Mouse (Mus musculus): ENCODE data around the gene Sh3rf3. TPM values are rescaled to one million over a fixed set of nuclear protein-coding genes. Genes with fewer than 3 reads are reported as not detected.

The Sh3rf3 gene
- polyA plus RNA-seq, 1 experiment from 2014 or later = 1.9 TPM

DNA sequence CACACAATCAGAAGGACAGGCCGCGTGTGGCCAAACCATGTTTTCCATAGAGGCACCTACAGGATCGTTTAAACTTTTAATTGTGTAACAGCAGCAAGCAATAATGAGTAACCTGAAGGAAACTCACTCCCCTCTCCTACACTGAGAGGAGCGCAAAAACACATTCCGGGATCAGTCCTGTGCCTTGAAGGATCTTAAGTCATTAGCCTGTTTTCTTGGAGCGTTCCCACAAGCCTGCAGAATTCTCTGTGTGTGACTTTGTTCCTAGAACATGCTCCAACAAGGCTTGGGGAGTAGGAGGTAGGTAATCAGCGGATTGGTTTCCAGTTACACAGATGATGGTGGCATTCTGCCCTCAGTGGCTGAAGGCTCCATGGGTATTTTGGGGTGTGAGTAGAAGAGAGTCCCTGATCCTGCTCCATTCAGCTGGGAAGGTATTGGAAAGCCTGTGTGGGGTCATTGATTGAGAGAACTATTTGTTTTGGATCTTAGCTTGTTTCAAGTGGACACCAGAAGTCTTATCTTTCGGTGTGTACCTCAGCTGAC, 108.6 kb downstream of the Sh3rf3 start:
- H3K9ac ChIP-seq (ENCODE audit: low read depth, low read length) = no peak overlapping the region
- peaks cover 12% of the 10 kb centered on the region; the same call in 1 of the 2 replicates for H3K4me1 ChIP-seq (ENCODE audit: control insufficient read depth, insufficient read depth, low read length)
- no peaks in the 10 kb centered on the region for H3K9me3 ChIP-seq (ENCODE audit: control insufficient read depth, low read length)
- no peaks in the 10 kb centered on the region for H3K36me3 ChIP-seq (ENCODE audit: control insufficient read depth, insufficient read depth, low read length)
- ATAC-seq (ENCODE audit: low FRiP score, low TSS enrichment) = peak; percentile 53
- H3K4me2 ChIP-seq (replicated peaks; ENCODE audit: low read depth, low read length) = no peak overlapping the region; the same call in 1 of the 2 replicates
- H3K27ac ChIP-seq (ENCODE audit: low read depth, low read length) = peak overlapping the region; percentile 52; the same call in 1 of the 2 replicates
- WGBS = 50% methylated on average over 8 of the region's 8 CpGs
- no peaks in the 10 kb centered on the region for H3K27me3 ChIP-seq (ENCODE audit: control insufficient read depth, insufficient read depth, low read length)
- H3K4me3 ChIP-seq (ENCODE audit: low read length) = no peak overlapping the region

DNA sequence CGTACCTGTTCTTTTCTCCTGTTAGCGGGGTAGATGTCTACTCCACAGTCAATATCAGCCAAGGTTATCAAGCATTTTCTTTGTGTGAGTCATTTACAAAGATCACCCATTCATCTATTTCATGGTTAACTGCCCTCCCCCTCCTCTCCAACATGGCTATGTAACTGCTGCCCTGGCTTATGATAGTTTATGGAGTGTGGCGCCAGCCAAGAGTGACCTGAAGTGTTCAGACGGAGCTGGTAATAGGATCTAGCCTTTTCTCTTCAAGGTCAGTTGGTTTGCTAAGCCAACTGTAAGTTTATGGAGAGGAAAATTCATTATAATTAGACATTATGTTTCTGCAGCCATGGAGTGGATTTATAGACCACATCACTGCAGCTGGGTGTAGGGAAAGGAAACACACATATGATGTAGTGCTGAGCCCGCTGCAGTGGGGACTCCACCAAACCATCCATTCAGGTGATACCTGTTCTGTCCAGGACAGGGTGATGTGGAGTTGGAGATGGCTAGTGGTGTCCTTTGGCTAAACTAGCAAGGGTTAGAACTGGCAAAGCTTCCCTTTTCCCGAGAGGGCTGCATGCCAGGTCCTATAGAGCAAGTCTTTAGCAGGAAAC, 109.2 kb downstream of the Sh3rf3 start:
- Histone ChIP-seq H3K27me3 (ENCODE audit: control insufficient read depth, insufficient read depth, low read length) (no peaks in the 10 kb centered on the region), H3K27ac (ENCODE audit: low read depth, low read length) (0 out of 2 replicates have a peak overlapping the region, but pooled peaks have one; percentile 52), H3K9ac (ENCODE audit: low read depth, low read length) (no peak overlapping the region), H3K4me2 (replicated peaks; ENCODE audit: low read depth, low read length) (no peak overlapping the region), H3K4me3 (ENCODE audit: low read length) (no peak overlapping the region), H3K9me3 (ENCODE audit: control insufficient read depth, low read length) (no peaks in the 10 kb centered on the region), H3K36me3 (ENCODE audit: control insufficient read depth, insufficient read depth, low read length) (no peaks in the 10 kb centered on the region), H3K4me1 (ENCODE audit: control insufficient read depth, insufficient read depth, low read length) (peaks cover 12% of the 10 kb centered on the region; the same call in 1 of the 2 replicates)
- peak; percentile 94 for ATAC-seq (ENCODE audit: low FRiP score, low TSS enrichment)
- 43% methylated on average over 6 of the region's 6 CpGs for WGBS

GRCm38 (mm10) chr10:58922993-58923392, 109.8 kb downstream of the Sh3rf3 start:
- Histone ChIP-seq H3K9ac (ENCODE audit: low read depth, low read length) (no peak overlapping the region), H3K36me3 (ENCODE audit: control insufficient read depth, insufficient read depth, low read length) (no peaks in the 10 kb centered on the region), H3K4me3 (ENCODE audit: low read length) (no peak overlapping the region), H3K27me3 (ENCODE audit: control insufficient read depth, insufficient read depth, low read length) (no peaks in the 10 kb centered on the region), H3K4me1 (ENCODE audit: control insufficient read depth, insufficient read depth, low read length) (peaks cover 12% of the 10 kb centered on the region; the same call in 1 of the 2 replicates), H3K9me3 (ENCODE audit: control insufficient read depth, low read length) (no peaks in the 10 kb centered on the region), H3K4me2 (replicated peaks; ENCODE audit: low read depth, low read length) (no peak overlapping the region), H3K27ac (ENCODE audit: low read depth, low read length) (no peak overlapping the region)
- 78% methylated on average over 2 of the region's 2 CpGs for WGBS
- ATAC-seq (ENCODE audit: low FRiP score, low TSS enrichment) = no peak

DNA sequence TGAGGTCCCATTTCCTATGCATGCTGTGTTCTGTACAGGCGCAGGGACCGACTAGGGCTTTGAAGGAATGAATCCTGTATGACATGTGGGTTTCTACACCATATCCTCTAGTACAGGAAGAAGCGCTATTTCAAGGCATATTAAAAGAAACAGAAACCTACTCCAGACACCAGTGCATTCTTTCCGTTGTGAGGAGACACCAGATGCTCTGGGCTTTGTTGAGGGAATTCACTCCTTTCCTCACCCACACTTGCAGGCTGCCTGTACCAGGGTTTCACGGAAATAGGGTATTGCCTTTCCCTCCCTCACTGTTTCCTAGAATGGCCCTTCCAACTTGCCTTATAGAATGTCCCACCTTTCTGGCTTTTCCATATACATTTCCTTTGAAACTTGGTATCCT, 113.4 kb downstream of the Sh3rf3 start:
- Histone ChIP-seq H3K4me1 (ENCODE audit: control insufficient read depth, insufficient read depth, low read length) (peaks cover 19% of the 10 kb centered on the region; the same call in 1 of the 2 replicates), H3K27ac (ENCODE audit: low read depth, low read length) (no peak overlapping the region), H3K4me2 (replicated peaks; ENCODE audit: low read depth, low read length) (no peak overlapping the region), H3K4me3 (ENCODE audit: low read length) (no peak overlapping the region), H3K9ac (ENCODE audit: low read depth, low read length) (no peak overlapping the region), H3K36me3 (ENCODE audit: control insufficient read depth, insufficient read depth, low read length) (no peaks in the 10 kb centered on the region), H3K27me3 (ENCODE audit: control insufficient read depth, insufficient read depth, low read length) (no peaks in the 10 kb centered on the region), H3K9me3 (ENCODE audit: control insufficient read depth, low read length) (no peaks in the 10 kb centered on the region)
- 72% methylated on average over 5 of the region's 5 CpGs for WGBS
- ATAC-seq (ENCODE audit: low FRiP score, low TSS enrichment) = no peak

- Histone ChIP-seq H3K9me3 (ENCODE audit: control insufficient read depth, low read length) (no peaks in the 10 kb centered on the region), H3K27me3 (ENCODE audit: control insufficient read depth, insufficient read depth, low read length) (no peaks in the 10 kb centered on the region), H3K9ac (ENCODE audit: low read depth, low read length) (no peak overlapping the region), H3K4me1 (ENCODE audit: control insufficient read depth, insufficient read depth, low read length) (peaks cover 17% of the 10 kb centered on the region; the same call in 1 of the 2 replicates), H3K4me3 (ENCODE audit: low read length) (no peak overlapping the region), H3K4me2 (replicated peaks; ENCODE audit: low read depth, low read length) (no peak overlapping the region), H3K36me3 (ENCODE audit: control insufficient read depth, insufficient read depth, low read length) (no peaks in the 10 kb centered on the region), H3K27ac (ENCODE audit: low read depth, low read length) (peak overlapping the region; percentile 30; the same call in 1 of the 2 replicates)
- 37% methylated on average over 5 of the region's 5 CpGs for WGBS
- ATAC-seq (ENCODE audit: low FRiP score, low TSS enrichment) = peak; percentile 89
These were observed 115.8 kb downstream of the Sh3rf3 start for GRCm38 (mm10) chr10:58928952-58929442.

DNA sequence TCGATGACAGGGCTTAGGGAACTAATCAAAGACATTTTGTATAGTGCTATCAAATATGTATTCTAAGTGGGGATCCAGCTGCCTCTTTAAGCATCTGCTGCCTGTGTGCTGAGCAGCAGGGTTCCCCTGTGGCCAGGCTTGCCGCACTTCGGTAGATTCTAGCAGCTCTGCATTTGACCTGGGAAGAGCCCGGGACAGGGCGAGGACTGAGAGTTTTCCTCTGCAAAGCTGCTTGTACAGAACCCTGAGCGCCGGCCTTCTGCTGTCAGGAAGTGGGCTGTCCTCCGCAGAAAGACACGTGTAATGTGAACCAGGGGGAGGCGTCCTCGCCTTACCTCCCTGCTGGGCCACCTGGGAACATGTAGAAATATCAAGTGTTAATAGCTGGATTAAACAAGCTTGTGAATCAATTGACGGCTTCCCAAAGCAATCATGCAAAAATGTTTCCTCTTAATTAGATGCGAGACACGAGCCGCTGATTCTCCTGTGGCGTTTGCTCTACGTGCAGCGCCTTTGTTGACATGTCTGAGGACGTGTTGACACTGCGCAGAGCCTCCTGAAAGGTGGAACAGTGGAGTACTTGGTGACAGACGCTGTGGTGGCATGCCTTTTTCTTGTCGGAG, 119.1 kb downstream of the Sh3rf3 start:
- H3K9ac ChIP-seq (ENCODE audit: low read depth, low read length) = no peak overlapping the region
- peak overlapping the region; percentile 11; the same call in 1 of the 2 replicates for H3K4me2 ChIP-seq (replicated peaks; ENCODE audit: low read depth, low read length)
- no peaks in the 10 kb centered on the region for H3K36me3 ChIP-seq (ENCODE audit: control insufficient read depth, insufficient read depth, low read length)
- no peaks in the 10 kb centered on the region for H3K9me3 ChIP-seq (ENCODE audit: control insufficient read depth, low read length)
- WGBS = 31% methylated on average over 22 of the region's 22 CpGs
- peak overlapping the region; percentile 3; the same call in 1 of the 2 replicates for H3K27ac ChIP-seq (ENCODE audit: low read depth, low read length)
- peak; percentile 71; the same call in 1 of the 2 replicates for ATAC-seq (ENCODE audit: low FRiP score, low TSS enrichment)
- H3K4me1 ChIP-seq (ENCODE audit: control insufficient read depth, insufficient read depth, low read length) = peaks cover 22% of the 10 kb centered on the region; the same call in 1 of the 2 replicates
- H3K4me3 ChIP-seq (ENCODE audit: low read length) = no peak overlapping the region
- no peaks in the 10 kb centered on the region for H3K27me3 ChIP-seq (ENCODE audit: control insufficient read depth, insufficient read depth, low read length)

DNA sequence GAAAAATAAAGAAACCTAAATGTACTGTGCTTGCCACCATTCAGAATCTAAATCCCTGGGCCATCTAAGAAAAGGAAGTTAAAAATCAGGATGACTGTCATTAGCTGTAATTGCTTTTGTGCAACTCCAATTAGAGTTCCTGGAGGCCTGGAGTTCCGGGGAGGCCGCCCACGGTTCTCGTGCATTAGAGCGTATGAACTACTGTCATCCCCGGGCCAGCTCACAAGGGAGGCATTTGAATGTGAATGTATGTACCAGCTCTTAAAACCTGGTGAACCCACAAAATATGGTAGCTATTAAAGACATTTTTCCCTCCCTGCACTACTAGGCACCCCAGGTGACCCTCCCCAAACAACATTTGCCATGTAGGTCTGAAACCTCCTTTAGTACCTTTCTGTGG, 122.4 kb downstream of the Sh3rf3 start:
- peaks cover 12% of the 10 kb centered on the region; the same call in 1 of the 2 replicates for H3K4me1 ChIP-seq (ENCODE audit: control insufficient read depth, insufficient read depth, low read length)

GRCm38 (mm10) chr10:58936441-58936860, 123.3 kb downstream of the Sh3rf3 start:
- peaks cover 12% of the 10 kb centered on the region; the same call in 1 of the 2 replicates for H3K4me1 ChIP-seq (ENCODE audit: control insufficient read depth, insufficient read depth, low read length)
- H3K4me3 ChIP-seq (ENCODE audit: low read length) = no peak overlapping the region
- H3K9ac ChIP-seq (ENCODE audit: low read depth, low read length) = no peak overlapping the region
- ATAC-seq (ENCODE audit: low FRiP score, low TSS enrichment) = no peak
- no peaks in the 10 kb centered on the region for H3K9me3 ChIP-seq (ENCODE audit: control insufficient read depth, low read length)
- 51% methylated on average over 9 of the region's 9 CpGs for WGBS
- H3K27me3 ChIP-seq (ENCODE audit: control insufficient read depth, insufficient read depth, low read length) = no peaks in the 10 kb centered on the region
- no peaks in the 10 kb centered on the region for H3K36me3 ChIP-seq (ENCODE audit: control insufficient read depth, insufficient read depth, low read length)
- H3K4me2 ChIP-seq (replicated peaks; ENCODE audit: low read depth, low read length) = no peak overlapping the region
- H3K27ac ChIP-seq (ENCODE audit: low read depth, low read length) = no peak overlapping the region

More for the DNA sequence above, 122.4 kb downstream of the Sh3rf3 start:
- H3K4me3 ChIP-seq (ENCODE audit: low read length) = no peak overlapping the region
- H3K9ac ChIP-seq (ENCODE audit: low read depth, low read length) = no peak overlapping the region
- no peaks in the 10 kb centered on the region for H3K36me3 ChIP-seq (ENCODE audit: control insufficient read depth, insufficient read depth, low read length)
- 53% methylated on average over 6 of the region's 6 CpGs for WGBS
- no peak for ATAC-seq (ENCODE audit: low FRiP score, low TSS enrichment)
- no peak overlapping the region for H3K27ac ChIP-seq (ENCODE audit: low read depth, low read length)
- H3K27me3 ChIP-seq (ENCODE audit: control insufficient read depth, insufficient read depth, low read length) = no peaks in the 10 kb centered on the region
- no peak overlapping the region for H3K4me2 ChIP-seq (replicated peaks; ENCODE audit: low read depth, low read length)
- H3K9me3 ChIP-seq (ENCODE audit: control insufficient read depth, low read length) = no peaks in the 10 kb centered on the region

Measured in kidney, embryonic 14.5 days (tissue).